Mouse (Mus musculus) limb, embryonic 14.5 days (tissue): ENCODE data around the gene D7Ertd443e. TPM values are rescaled to one million over a fixed set of nuclear protein-coding genes. Genes with fewer than 3 reads are reported as not detected.

Source experiments
- ATAC-seq: fragments of 200-750 bp; cut with Nextera tagmentation; 2 replicates; pipeline ENCODE4 v1.8.0; 2017; ENCODE audit warnings: low read depth, moderate number of reproducible peaks, moderate TSS enrichment; ENCODE audit not compliant: low FRiP score
- DNase-seq: peaks from one replicate; pipeline ENCODE4 v3.0.0-alpha.2; 2015; ENCODE audit warnings: low spot score
- H3K27ac ChIP-seq: fragments of 300-500 bp; sonication (generic); replicated peaks from 2 replicates; pipeline ENCODE4 v1.5.1; 2014; ENCODE audit warnings: low read depth, mild to moderate bottlenecking, low read length, moderate library complexity, mixed read lengths
- H3K27me3 ChIP-seq: fragments of 300-500 bp; sonication (generic); 2 replicates; pipeline ENCODE4 v1.6.1; 2014; ENCODE audit warnings: low read length, mixed read lengths; ENCODE audit not compliant: control insufficient read depth, insufficient read depth
- H3K36me3 ChIP-seq: fragments of 300-500 bp; sonication (generic); 2 replicates; pipeline ENCODE4 v1.6.1; 2014; ENCODE audit warnings: mild to moderate bottlenecking, low read length, moderate library complexity, mixed read lengths; ENCODE audit not compliant: control insufficient read depth, insufficient read depth
- H3K4me1 ChIP-seq: fragments of 300-500 bp; sonication (generic); 2 replicates; pipeline ENCODE4 v1.6.1; 2014; ENCODE audit warnings: antibody characterized with exemption, low read length, mixed read lengths; ENCODE audit not compliant: control insufficient read depth, insufficient read depth
- H3K4me2 ChIP-seq: fragments of 300-500 bp; sonication (generic); replicated peaks from 2 replicates; pipeline ENCODE4 v1.6.1; 2014; ENCODE audit warnings: low read depth, mild to moderate bottlenecking, low read length, moderate library complexity; ENCODE audit not compliant: severe bottlenecking
- H3K4me3 ChIP-seq: fragments of 300-500 bp; sonication (generic); replicated peaks from 2 replicates; pipeline ENCODE4 v1.5.1; 2014; ENCODE audit warnings: low read length
- H3K9ac ChIP-seq: fragments of 300-500 bp; sonication (generic); 2 replicates; pipeline ENCODE4 v1.6.1; 2014; ENCODE audit warnings: mild to moderate bottlenecking, low read depth, low read length, moderate library complexity; ENCODE audit not compliant: severe bottlenecking
- H3K9me3 ChIP-seq: fragments of 300-500 bp; sonication (generic); 2 replicates; pipeline ENCODE4 v1.6.1; 2016; ENCODE audit warnings: low read length; ENCODE audit not compliant: control insufficient read depth
- POLR2A ChIP-seq: fragments of 200-500 bp; IDR thresholded peaks from 2 replicates; pipeline ENCODE4 v1.8.0; 2012; ENCODE audit warnings: inconsistent platforms, mild to moderate bottlenecking, moderate library complexity, borderline replicate concordance; ENCODE audit not compliant: insufficient read depth, insufficient read length; ENCODE audit errors: extremely low read depth
- WGBS: fragments of 180-500 bp; shearing (Covaris S2); extraction: QIAGEN DNeasy Blood & Tissue Kit; methylation state at CpG from one replicate; pipeline ENCODE4 v1.1.7; 2014; 5-methylcytosine and 5-hydroxymethylcytosine counted together
- polyA plus RNA-seq, 2 experiments: library from polyadenylated mRNA; depleted of rRNA in 1 of 2; stranded (reverse) in 1 of 2; unstranded in 1 of 2; fragments of >200 nt; fragmentation: Nextera tagmentation in 1 of 2; extraction: Ambion mirVana in 1 of 2; gene quantifications; 2 replicates each; pipeline versions ENCODE4 v1.2.1 to v1.2.3; 2012 to 2014

D7Ertd443e gene
- polyA plus RNA-seq (2012; rRNA removed) (0.76 and 1.1 TPM in 2 replicates), polyA plus RNA-seq (2014; fragmentation: Nextera tagmentation; extraction: Ambion mirVana) (1.2 and 1.3 TPM in 2 replicates)

GRCm38 (mm10) chr7:134385561-134385960, at the start of gene D7Ertd443e:
TSS of gene D7Ertd443e (minus strand) at chr7:134385661.
- WGBS = 88% methylated on average over 5 of the region's 5 CpGs

DNA sequence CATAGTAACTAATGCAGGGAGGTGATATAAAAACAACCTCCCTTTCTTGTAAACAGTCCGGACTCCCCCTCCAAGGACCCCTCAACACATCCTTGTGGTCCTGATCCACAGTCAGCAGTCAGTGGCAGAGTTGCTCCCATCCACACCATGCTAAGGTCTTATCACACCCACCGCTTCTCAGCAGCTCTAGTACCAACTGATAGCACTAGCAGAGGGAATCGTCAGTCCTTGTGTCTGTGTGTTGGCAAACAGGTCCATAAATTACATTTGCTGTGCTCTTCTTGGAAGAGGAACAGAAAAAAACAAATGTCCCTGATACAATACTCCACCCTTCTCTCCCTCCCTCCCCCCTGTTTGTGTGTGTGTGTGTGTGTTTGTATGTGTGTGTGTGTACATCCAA, 46.2 kb upstream of the D7Ertd443e start:
- Histone ChIP-seq H3K4me3 (no peak overlapping the region), H3K9ac (no peak overlapping the region), H3K36me3 (no peaks in the 10 kb centered on the region), H3K9me3 (no peaks in the 10 kb centered on the region), H3K27me3 (no peaks in the 10 kb centered on the region), H3K27ac (no peak overlapping the region), H3K4me2 (no peak overlapping the region), H3K4me1 (no peaks in the 10 kb centered on the region)
- 87% methylated on average over 3 of the region's 3 CpGs for WGBS
- ATAC-seq (no peak), DNase-seq (no peak)
- no peak for TF ChIP-seq POLR2A

More at GRCm38 (mm10) chr7:134385561-134385960, at the start of gene D7Ertd443e:
- H3K9ac ChIP-seq = no peak within 1 kb of the TSS
- DNase-seq (no peak), ATAC-seq (no peak)
- no peak within 1 kb of the TSS for H3K4me3 ChIP-seq
- no peaks in the 10 kb centered on the region for H3K36me3 ChIP-seq
- H3K27me3 ChIP-seq = no peaks in the 10 kb centered on the region
- no peak for TF ChIP-seq POLR2A
- no peaks in the 10 kb centered on the region for H3K9me3 ChIP-seq
- H3K4me1 ChIP-seq = peaks cover 10% of the 10 kb centered on the region
- no peak within 1 kb of the TSS for H3K27ac ChIP-seq
- no peak within 1 kb of the TSS for H3K4me2 ChIP-seq

GRCm38 (mm10) chr7:134428676-134429075, 43.2 kb upstream of the D7Ertd443e start:
- Histone ChIP-seq H3K27ac (no peak overlapping the region), H3K36me3 (no peaks in the 10 kb centered on the region), H3K4me2 (no peak overlapping the region), H3K4me1 (no peaks in the 10 kb centered on the region), H3K27me3 (no peaks in the 10 kb centered on the region), H3K4me3 (no peak overlapping the region), H3K9ac (no peak overlapping the region), H3K9me3 (no peaks in the 10 kb centered on the region)
- 85% methylated on average over 2 of the region's 2 CpGs for WGBS
- no peak for DNase-seq
- no peak for TF ChIP-seq POLR2A
- no peak for ATAC-seq

DNA sequence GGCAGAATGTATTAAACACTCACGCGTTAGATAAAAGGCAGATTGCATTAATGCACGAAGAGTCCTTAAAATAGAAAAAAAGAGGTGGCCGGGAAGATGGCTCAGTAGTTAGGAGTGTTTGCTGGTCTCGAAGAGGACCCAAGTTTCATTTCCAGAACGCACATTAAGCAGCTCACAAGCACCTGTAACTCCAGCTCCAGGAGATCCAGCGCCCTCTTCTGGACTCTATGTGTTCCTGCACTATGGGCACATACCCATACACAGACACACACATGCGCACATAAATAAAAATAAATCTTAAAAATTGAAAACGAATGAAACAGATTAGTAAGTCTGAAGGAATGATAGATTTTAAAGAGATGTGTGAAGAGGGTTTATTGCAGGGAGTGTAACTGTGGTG, 29.6 kb upstream of the D7Ertd443e start:
- no peak for ATAC-seq
- H3K9me3 ChIP-seq = no peaks in the 10 kb centered on the region
- no peak overlapping the region for H3K27ac ChIP-seq
- H3K27me3 ChIP-seq = no peaks in the 10 kb centered on the region
- 96% methylated on average over 9 of the region's 9 CpGs for WGBS
- DNase-seq = no peak
- no peaks in the 10 kb centered on the region for H3K36me3 ChIP-seq
- TF ChIP-seq POLR2A = no peak
- no peak overlapping the region for H3K4me2 ChIP-seq
- peaks cover 11% of the 10 kb centered on the region for H3K4me1 ChIP-seq
- H3K9ac ChIP-seq = no peak overlapping the region
- no peak overlapping the region for H3K4me3 ChIP-seq

DNA sequence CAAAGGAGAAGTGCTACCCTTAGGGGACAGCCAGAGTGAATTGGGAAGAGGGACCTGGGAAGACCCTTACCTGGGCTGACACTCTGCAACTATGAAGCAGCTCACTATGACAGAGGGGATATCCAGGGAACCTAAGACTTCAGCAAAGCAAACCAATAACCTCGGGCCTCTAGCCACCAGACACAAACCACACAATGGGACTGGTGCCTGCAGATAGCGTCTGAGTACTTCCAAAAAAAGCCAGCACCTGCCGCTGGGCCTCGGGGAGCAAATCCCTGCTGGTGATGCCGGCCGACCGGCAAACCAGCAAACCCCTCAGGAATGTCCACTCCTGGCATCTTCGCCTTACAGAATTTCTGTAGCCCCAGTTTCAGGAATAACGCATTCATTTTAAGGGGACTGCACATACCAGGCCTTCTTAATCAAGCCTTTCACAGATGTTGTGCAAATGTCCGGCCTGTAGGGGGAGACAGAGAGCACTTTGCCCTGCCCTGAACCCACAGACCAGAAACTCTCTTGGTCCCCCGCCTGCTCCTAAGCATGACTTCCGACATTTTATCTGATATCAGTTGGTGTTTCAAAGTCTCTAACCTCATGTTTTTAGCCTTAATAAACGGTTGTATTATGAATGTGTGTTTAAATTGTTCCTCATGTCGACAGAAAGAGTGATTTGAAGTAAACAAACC, 28.7 kb upstream of the D7Ertd443e start:
- TF ChIP-seq POLR2A = no peak
- WGBS = 29% methylated on average over 14 of the region's 14 CpGs
- H3K9ac ChIP-seq = no peak overlapping the region
- no peaks in the 10 kb centered on the region for H3K27me3 ChIP-seq
- no peak overlapping the region; the same call in 1 of the 2 replicates for H3K4me2 ChIP-seq
- no peak overlapping the region for H3K4me3 ChIP-seq
- H3K36me3 ChIP-seq = no peaks in the 10 kb centered on the region
- H3K9me3 ChIP-seq = no peaks in the 10 kb centered on the region
- no peak for DNase-seq
- no peak overlapping the region for H3K27ac ChIP-seq
- ATAC-seq = no peak
- peaks cover 11% of the 10 kb centered on the region for H3K4me1 ChIP-seq
